Mouse (Mus musculus) kidney, postnatal 36 days (tissue): ENCODE results near the gene Yap1.

ENCODE experiments used
- DNase-seq, 2 experiments: peaks; one replicate each; pipeline ENCODE4 v3.0.0; 2021 to 2022; ENCODE audit warnings: mixed read lengths in 2 of 2

Gene Yap1

GRCm38 (mm10) chr9:7971993-7972392 is 32.4 kb downstream of the Yap1 start:
- no peak for DNase-seq

- peak; percentile 24 to 65 for DNase-seq
Measured at GRCm38 (mm10) chr9:7967980-7968379, 36.4 kb downstream of the Yap1 start.

- no peak for DNase-seq
Measured at GRCm38 (mm10) chr9:7965590-7965989, 38.8 kb downstream of the Yap1 start.

GRCm38 (mm10) chr9:7963867-7964266 is 40.5 kb downstream of the Yap1 start:
- DNase-seq: no peak

- peak; percentile 32 to 45 for DNase-seq
Measured at GRCm38 (mm10) chr9:7962915-7963314, 41.5 kb downstream of the Yap1 start.

- DNase-seq: peak; percentile 44 to 59
Measured at GRCm38 (mm10) chr9:7961366-7962160, 42.8 kb downstream of the Yap1 start.

- peak; percentile 23 to 31 for DNase-seq
Measured at GRCm38 (mm10) chr9:7960382-7960781, 44.0 kb downstream of the Yap1 start.

GRCm38 (mm10) chr9:7959301-7959700 is 45.1 kb downstream of the Yap1 start:
- no peak for DNase-seq

GRCm38 (mm10) chr9:7958025-7958593 is 46.3 kb downstream of the Yap1 start:
- no peak for DNase-seq

GRCm38 (mm10) chr9:7957407-7957806 is 47.0 kb downstream of the Yap1 start:
- no peak for DNase-seq

GRCm38 (mm10) chr9:7956400-7956799 is 48.0 kb downstream of the Yap1 start:
- no peak for DNase-seq

- no peak for DNase-seq
Measured at GRCm38 (mm10) chr9:7952886-7953285, 51.5 kb downstream of the Yap1 start.

GRCm38 (mm10) chr9:7950211-7950644 is 54.2 kb downstream of the Yap1 start:
- no peak for DNase-seq

- no peak for DNase-seq
Measured at GRCm38 (mm10) chr9:7947946-7948345, 56.5 kb downstream of the Yap1 start.

- peak in 1 of 2 experiments; percentile 49 for DNase-seq
Measured at GRCm38 (mm10) chr9:7943796-7944462, 60.5 kb downstream of the Yap1 start.

GRCm38 (mm10) chr9:7942701-7943100 is 61.7 kb downstream of the Yap1 start:
- no peak for DNase-seq

GRCm38 (mm10) chr9:7940075-7940474 is 64.3 kb downstream of the Yap1 start:
- no peak for DNase-seq

GRCm38 (mm10) chr9:7934419-7934818 is 70.0 kb downstream of the Yap1 start:
- DNase-seq: no peak

- DNase-seq: peak; percentile 32 to 33
Measured at GRCm38 (mm10) chr9:7929552-7929951, 74.8 kb downstream of the Yap1 start.

- DNase-seq: no peak
Measured at GRCm38 (mm10) chr9:7928866-7929265, 75.5 kb downstream of the Yap1 start.

- DNase-seq: no peak
Measured at GRCm38 (mm10) chr9:7928207-7928793, 76.1 kb downstream of the Yap1 start.

- no peak for DNase-seq
Measured at GRCm38 (mm10) chr9:7914925-7915324, 89.5 kb downstream of the Yap1 start.

- peak; percentile 72 to 73 for DNase-seq
Measured at GRCm38 (mm10) chr9:7914487-7914886, 89.9 kb downstream of the Yap1 start.
